Mouse (Mus musculus): ENCODE measurements around the gene Tsga10.

- TF ChIP-seq CTCF (IDR thresholded peaks at IDR 0.05; ENCODE audit: control insufficient read depth, insufficient read depth, insufficient read length): no peak
- TF ChIP-seq USF1 (IDR thresholded peaks at IDR 0.05; ENCODE audit: low read depth): no peak
These were observed 139.0 kb downstream of the Tsga10 start for GRCm38 (mm10) chr1:37727186-37727585.
